Mouse (Mus musculus) ovary, adult 18-20 months (tissue): ENCODE measurements around the gene Ank.

Experiments used
- DNase-seq: peaks from one replicate; pipeline ENCODE4 v3.0.0; 2022; ENCODE audit warnings: low spot score, mixed read lengths

The Ank gene

DNA sequence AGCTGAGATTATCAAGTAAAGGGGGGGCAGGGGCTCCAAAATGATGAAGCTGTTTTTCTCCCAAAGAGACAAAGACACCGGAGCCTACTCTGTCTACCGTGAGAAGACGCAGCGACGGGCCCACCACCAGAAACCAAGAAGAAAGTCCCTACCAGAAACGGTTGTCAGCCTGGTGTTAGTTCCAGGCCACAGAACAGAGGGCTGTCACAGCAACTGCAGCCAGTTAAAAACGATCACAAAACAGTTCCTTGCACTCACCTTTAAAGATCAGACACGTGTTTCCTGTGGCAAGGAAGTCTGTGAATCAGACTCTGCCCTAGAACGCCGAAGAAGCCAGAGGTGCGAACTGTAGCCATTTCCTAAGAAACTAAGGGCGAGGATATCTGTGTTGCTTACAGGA lies 174.7 kb downstream of the Ank start:
- DNase-seq, result no peak

DNA sequence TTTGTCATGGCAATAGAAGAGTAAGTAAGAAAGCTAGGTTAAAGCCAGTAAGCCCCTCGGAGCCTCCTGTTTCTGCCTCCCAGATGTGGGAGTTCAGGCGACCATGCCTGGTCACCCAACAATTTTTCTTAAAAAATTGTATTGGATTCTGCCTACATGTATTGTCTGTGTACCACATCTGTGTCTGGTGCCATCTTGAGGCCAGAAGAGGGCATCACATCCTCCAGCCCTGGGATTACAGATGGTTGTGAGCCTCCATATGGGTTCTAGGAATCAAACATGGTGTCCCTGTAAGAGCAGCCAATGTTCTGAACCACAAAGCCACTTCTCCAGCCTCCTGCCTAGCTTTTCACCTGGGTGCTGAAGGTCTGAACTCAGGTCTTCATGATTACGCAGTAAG lies 176.4 kb downstream of the Ank start:
- DNase-seq, result no peak
